Mouse (Mus musculus): ENCODE measurements around the gene Slc25a3. TPM values are rescaled to one million over a fixed set of nuclear protein-coding genes. Genes with fewer than 3 reads are reported as not detected.

Slc25a3 gene
- polyA plus RNA-seq, 1 experiment from 2014 or later, result 443 TPM

DNA sequence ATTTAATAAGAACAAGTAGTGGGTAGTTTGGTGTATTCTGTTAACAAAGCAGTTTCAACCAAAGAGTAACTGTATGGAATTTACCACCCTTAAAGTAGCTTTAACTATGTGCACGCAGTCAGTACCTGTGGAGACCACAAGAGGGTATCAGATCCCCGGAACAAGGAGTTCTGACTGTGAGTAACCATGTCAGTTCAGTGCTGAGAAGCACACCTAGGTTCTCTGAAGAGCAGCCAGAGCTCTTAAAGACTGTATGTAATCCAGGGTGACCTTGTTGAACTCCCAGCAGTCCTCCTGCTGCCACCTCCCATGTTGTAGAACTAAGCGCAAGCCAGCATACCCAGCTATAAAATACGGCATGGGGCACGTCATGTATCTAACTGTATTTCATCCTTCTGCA lies 43.0 kb upstream of the Slc25a3 start:
- peak; percentile 43 for DNase-seq (ENCODE audit: low spot score)
- peaks cover 8% of the 10 kb centered on the region; the same call in 1 of the 2 replicates for H3K4me1 ChIP-seq (ENCODE audit: control insufficient read depth, insufficient read depth, low read length)
- no peak overlapping the region for H3K4me2 ChIP-seq (ENCODE audit: low read depth)
- ATAC-seq (ENCODE audit: insufficient read depth, low FRiP score, low TSS enrichment), result no peak
- H3K27me3 ChIP-seq (ENCODE audit: control insufficient read depth, insufficient read depth, low read length), result no peaks in the 10 kb centered on the region
- no peak overlapping the region for H3K9ac ChIP-seq (ENCODE audit: low read length)
- no peak overlapping the region for H3K4me3 ChIP-seq (ENCODE audit: low read depth, low read length)
- H3K36me3 ChIP-seq (ENCODE audit: control insufficient read depth, insufficient read depth, low read length), result peaks cover 11% of the 10 kb centered on the region
- WGBS, result 64% methylated on average over 5 of the region's 5 CpGs
- H3K9me3 ChIP-seq (ENCODE audit: control insufficient read depth, low read length), result no peaks in the 10 kb centered on the region
- no peak overlapping the region for H3K27ac ChIP-seq (ENCODE audit: low read depth, low read length)

DNA sequence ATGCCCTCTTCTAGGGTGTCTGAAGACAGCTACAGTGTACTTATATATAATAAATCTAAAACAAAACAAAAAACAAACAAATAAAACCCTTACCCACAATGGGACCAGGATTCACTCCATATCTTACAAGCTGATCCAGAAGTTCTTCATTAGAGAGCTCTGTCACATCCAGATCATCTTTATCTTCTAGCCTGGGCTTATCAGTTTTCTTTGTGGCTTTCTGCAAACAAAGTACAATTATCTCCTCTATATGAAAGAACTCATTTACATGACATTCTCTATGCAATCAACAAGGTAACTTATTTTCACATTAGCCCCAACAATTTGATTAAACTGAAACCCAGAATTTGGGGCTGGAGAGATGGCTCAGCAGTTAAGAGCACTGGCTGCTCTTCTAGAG lies 42.0 kb upstream of the Slc25a3 start:
- no peak for DNase-seq (ENCODE audit: low spot score)
- no peak overlapping the region for H3K9ac ChIP-seq (ENCODE audit: low read length)
- H3K27ac ChIP-seq (ENCODE audit: low read depth, low read length), result no peak overlapping the region
- peaks cover 8% of the 10 kb centered on the region; the same call in 1 of the 2 replicates for H3K4me1 ChIP-seq (ENCODE audit: control insufficient read depth, insufficient read depth, low read length)
- ATAC-seq (ENCODE audit: insufficient read depth, low FRiP score, low TSS enrichment), result no peak
- peaks cover 12% of the 10 kb centered on the region for H3K36me3 ChIP-seq (ENCODE audit: control insufficient read depth, insufficient read depth, low read length)
- H3K9me3 ChIP-seq (ENCODE audit: control insufficient read depth, low read length), result no peaks in the 10 kb centered on the region
- H3K27me3 ChIP-seq (ENCODE audit: control insufficient read depth, insufficient read depth, low read length), result no peaks in the 10 kb centered on the region
- no peak overlapping the region for H3K4me3 ChIP-seq (ENCODE audit: low read depth, low read length)
- H3K4me2 ChIP-seq (ENCODE audit: low read depth), result no peak overlapping the region

DNA sequence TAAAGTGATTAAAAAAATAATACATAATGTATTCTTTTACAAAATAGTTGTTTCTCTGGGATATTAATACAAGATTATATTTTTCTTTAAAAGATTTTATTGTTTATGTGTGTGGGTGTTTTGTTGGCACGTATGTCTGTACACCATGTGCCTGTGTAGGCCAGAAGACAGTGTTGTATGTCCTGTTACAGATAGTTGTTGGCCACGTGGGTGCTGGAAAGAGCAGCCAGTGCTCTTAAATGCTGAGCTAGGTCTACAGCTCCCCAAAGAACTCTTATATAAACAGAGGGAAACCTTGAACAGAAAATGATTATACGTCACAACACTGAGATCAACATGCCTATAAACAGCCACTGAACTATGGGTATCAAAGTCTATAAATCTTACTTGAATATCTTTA lies 40.6 kb upstream of the Slc25a3 start:
- Histone ChIP-seq H3K4me1 (ENCODE audit: control insufficient read depth, insufficient read depth, low read length) (peaks cover 8% of the 10 kb centered on the region; the same call in 1 of the 2 replicates), H3K27me3 (ENCODE audit: control insufficient read depth, insufficient read depth, low read length) (no peaks in the 10 kb centered on the region), H3K36me3 (ENCODE audit: control insufficient read depth, insufficient read depth, low read length) (peaks cover 12% of the 10 kb centered on the region), H3K4me2 (ENCODE audit: low read depth) (no peak overlapping the region), H3K9ac (ENCODE audit: low read length) (no peak overlapping the region), H3K27ac (ENCODE audit: low read depth, low read length) (no peak overlapping the region), H3K4me3 (ENCODE audit: low read depth, low read length) (no peak overlapping the region), H3K9me3 (ENCODE audit: control insufficient read depth, low read length) (no peaks in the 10 kb centered on the region)
- DNase-seq (ENCODE audit: low spot score) (no peak), ATAC-seq (ENCODE audit: insufficient read depth, low FRiP score, low TSS enrichment) (no peak)
- WGBS, result 92% methylated on average over 3 of the region's 3 CpGs

DNA sequence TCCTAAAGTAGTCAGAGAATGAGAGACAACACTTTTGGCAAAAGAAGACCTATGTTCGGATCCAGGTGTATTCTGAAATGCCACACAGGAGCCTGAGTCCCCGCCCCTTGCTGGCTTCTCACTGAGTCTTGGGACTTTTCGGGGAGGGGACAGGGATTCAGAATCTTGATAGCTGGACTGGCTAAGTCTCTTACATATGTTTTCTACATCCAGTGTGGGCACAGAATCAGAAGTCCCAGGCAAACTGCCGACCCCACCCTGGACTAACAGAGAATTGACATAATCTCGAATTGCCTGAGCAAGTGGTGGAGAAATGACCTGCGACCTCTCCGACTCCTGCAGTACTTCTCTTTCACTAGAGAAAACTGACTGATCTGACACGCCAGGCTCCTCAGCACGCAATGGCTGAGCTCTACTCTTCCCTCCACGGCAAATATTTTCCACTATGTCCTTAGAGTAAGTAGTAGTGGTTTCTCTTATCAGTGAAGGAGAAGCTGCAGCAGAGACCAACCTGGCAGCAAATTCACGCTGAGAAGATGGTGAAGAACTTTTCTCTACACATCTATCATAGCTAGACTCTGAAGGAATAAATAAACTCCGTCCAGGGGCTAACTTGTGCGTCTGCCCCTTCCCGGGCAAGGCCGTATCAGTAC lies 38.8 kb upstream of the Slc25a3 start:
- DNase-seq (ENCODE audit: low spot score), result no peak
- Histone ChIP-seq H3K9ac (ENCODE audit: low read length) (no peak overlapping the region), H3K4me2 (ENCODE audit: low read depth) (no peak overlapping the region), H3K4me1 (ENCODE audit: control insufficient read depth, insufficient read depth, low read length) (no peaks in the 10 kb centered on the region), H3K27me3 (ENCODE audit: control insufficient read depth, insufficient read depth, low read length) (no peaks in the 10 kb centered on the region), H3K4me3 (ENCODE audit: low read depth, low read length) (no peak overlapping the region), H3K9me3 (ENCODE audit: control insufficient read depth, low read length) (no peaks in the 10 kb centered on the region), H3K27ac (ENCODE audit: low read depth, low read length) (no peak overlapping the region), H3K36me3 (ENCODE audit: control insufficient read depth, insufficient read depth, low read length) (peaks cover 12% of the 10 kb centered on the region)
- no peak for ATAC-seq (ENCODE audit: insufficient read depth, low FRiP score, low TSS enrichment)
- WGBS, result 91% methylated on average over 15 of the region's 15 CpGs

DNA sequence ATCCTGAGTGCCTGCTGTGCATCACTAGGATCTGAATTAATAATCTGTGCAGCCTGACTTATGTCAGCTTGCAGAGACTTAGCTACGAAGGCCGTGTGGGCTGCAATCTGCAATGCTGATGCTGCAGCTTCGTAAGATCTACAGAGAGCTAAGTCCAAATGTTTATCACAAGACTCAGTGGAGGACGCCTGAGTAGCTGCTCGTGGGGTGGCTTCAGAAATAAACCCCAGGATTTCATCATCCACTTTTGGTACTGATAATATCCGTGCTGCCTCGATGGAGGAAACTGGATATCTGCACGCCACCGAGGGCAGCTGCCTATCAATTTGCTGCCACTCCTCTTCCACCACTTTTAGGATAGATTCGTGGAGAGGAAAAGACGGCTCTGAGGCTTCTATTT lies 38.2 kb upstream of the Slc25a3 start:
- Histone ChIP-seq H3K4me3 (ENCODE audit: low read depth, low read length) (no peak overlapping the region), H3K9ac (ENCODE audit: low read length) (no peak overlapping the region), H3K36me3 (ENCODE audit: control insufficient read depth, insufficient read depth, low read length) (peaks cover 12% of the 10 kb centered on the region), H3K4me1 (ENCODE audit: control insufficient read depth, insufficient read depth, low read length) (no peaks in the 10 kb centered on the region), H3K9me3 (ENCODE audit: control insufficient read depth, low read length) (no peaks in the 10 kb centered on the region), H3K27me3 (ENCODE audit: control insufficient read depth, insufficient read depth, low read length) (no peaks in the 10 kb centered on the region), H3K27ac (ENCODE audit: low read depth, low read length) (no peak overlapping the region), H3K4me2 (ENCODE audit: low read depth) (no peak overlapping the region)
- no peak for DNase-seq (ENCODE audit: low spot score)
- ATAC-seq (ENCODE audit: insufficient read depth, low FRiP score, low TSS enrichment), result no peak
- WGBS, result 91% methylated on average over 11 of the region's 11 CpGs

DNA sequence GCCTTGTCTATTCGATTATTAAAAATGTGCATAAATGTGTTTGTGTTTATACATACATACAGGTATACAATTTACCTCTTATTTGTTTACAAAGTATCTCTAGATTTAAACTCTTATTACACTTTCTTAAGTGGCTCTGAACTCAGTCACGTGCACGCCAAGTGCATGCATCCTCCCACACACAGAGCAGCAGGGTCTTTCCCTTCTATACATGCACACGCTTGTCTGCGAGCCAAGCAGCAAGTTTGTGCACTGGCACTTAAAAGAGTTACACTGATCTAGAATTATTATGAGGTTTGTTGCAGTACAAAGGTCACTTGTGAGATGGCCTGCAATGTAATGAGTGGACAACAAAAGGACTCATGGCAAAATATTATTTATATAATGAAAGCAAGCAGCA lies 37.1 kb upstream of the Slc25a3 start:
- Histone ChIP-seq H3K4me1 (ENCODE audit: control insufficient read depth, insufficient read depth, low read length) (no peaks in the 10 kb centered on the region), H3K4me2 (ENCODE audit: low read depth) (no peak overlapping the region), H3K9me3 (ENCODE audit: control insufficient read depth, low read length) (no peaks in the 10 kb centered on the region), H3K36me3 (ENCODE audit: control insufficient read depth, insufficient read depth, low read length) (peaks cover 14% of the 10 kb centered on the region), H3K4me3 (ENCODE audit: low read depth, low read length) (no peak overlapping the region), H3K27me3 (ENCODE audit: control insufficient read depth, insufficient read depth, low read length) (no peaks in the 10 kb centered on the region), H3K9ac (ENCODE audit: low read length) (no peak overlapping the region), H3K27ac (ENCODE audit: low read depth, low read length) (no peak overlapping the region)
- WGBS, result 94% methylated on average over 5 of the region's 5 CpGs
- DNase-seq (ENCODE audit: low spot score) (no peak), ATAC-seq (ENCODE audit: insufficient read depth, low FRiP score, low TSS enrichment) (no peak)

DNA sequence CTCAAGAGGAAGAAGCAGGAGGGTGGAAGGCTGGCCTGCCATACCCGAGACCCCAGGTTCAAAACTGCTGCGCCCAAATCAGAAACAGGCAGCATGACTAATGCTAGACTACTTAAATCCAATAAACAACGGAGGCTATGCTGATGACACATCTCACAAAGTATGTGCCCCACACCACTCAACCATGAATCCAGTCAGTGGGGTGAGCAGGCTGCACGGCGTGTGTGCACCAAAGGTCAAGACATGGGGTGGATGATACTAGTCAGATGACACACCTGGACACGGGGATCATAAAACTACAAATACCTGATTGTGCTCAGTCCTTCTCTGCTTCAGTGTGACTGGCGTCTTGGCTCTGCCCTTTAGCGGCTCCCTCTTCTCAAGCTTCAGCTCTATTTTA lies 34.6 kb upstream of the Slc25a3 start:
- Histone ChIP-seq H3K9me3 (ENCODE audit: control insufficient read depth, low read length) (no peaks in the 10 kb centered on the region), H3K36me3 (ENCODE audit: control insufficient read depth, insufficient read depth, low read length) (peaks cover 13% of the 10 kb centered on the region), H3K4me3 (ENCODE audit: low read depth, low read length) (no peak overlapping the region), H3K27me3 (ENCODE audit: control insufficient read depth, insufficient read depth, low read length) (no peaks in the 10 kb centered on the region), H3K4me2 (ENCODE audit: low read depth) (no peak overlapping the region), H3K4me1 (ENCODE audit: control insufficient read depth, insufficient read depth, low read length) (no peaks in the 10 kb centered on the region), H3K27ac (ENCODE audit: low read depth, low read length) (no peak overlapping the region), H3K9ac (ENCODE audit: low read length) (no peak overlapping the region)
- no peak for ATAC-seq (ENCODE audit: insufficient read depth, low FRiP score, low TSS enrichment)
- WGBS, result 86% methylated on average over 8 of the region's 8 CpGs
- DNase-seq (ENCODE audit: low spot score), result no peak

DNA sequence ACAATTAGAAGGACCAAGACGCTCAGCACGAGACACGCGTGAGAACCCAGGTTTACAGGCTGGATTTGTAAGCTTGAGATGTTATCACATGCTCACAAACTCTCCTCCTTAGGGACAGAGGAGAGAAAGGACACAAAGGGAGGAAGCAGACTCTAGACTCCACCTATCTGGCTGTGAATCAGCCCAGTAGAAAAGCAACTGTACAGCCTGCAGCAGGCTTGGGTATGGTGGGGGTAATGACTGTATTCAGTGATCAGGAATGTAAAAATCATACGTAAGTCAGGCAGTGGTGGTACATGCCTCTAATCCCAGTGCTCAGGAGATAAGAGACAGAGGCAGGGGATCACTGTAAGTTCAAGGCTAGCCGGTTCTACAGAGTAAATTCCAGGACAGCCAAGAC lies 32.5 kb upstream of the Slc25a3 start:
- ATAC-seq (ENCODE audit: insufficient read depth, low FRiP score, low TSS enrichment) (no peak), DNase-seq (ENCODE audit: low spot score) (no peak)
- 91% methylated on average over 6 of the region's 6 CpGs for WGBS
- H3K9ac ChIP-seq (ENCODE audit: low read length), result no peak overlapping the region
- H3K27ac ChIP-seq (ENCODE audit: low read depth, low read length), result no peak overlapping the region
- H3K9me3 ChIP-seq (ENCODE audit: control insufficient read depth, low read length), result no peaks in the 10 kb centered on the region
- H3K4me1 ChIP-seq (ENCODE audit: control insufficient read depth, insufficient read depth, low read length), result no peaks in the 10 kb centered on the region
- H3K4me2 ChIP-seq (ENCODE audit: low read depth), result no peak overlapping the region
- H3K27me3 ChIP-seq (ENCODE audit: control insufficient read depth, insufficient read depth, low read length), result no peaks in the 10 kb centered on the region
- peaks cover 14% of the 10 kb centered on the region for H3K36me3 ChIP-seq (ENCODE audit: control insufficient read depth, insufficient read depth, low read length)
- no peak overlapping the region for H3K4me3 ChIP-seq (ENCODE audit: low read depth, low read length)

DNA sequence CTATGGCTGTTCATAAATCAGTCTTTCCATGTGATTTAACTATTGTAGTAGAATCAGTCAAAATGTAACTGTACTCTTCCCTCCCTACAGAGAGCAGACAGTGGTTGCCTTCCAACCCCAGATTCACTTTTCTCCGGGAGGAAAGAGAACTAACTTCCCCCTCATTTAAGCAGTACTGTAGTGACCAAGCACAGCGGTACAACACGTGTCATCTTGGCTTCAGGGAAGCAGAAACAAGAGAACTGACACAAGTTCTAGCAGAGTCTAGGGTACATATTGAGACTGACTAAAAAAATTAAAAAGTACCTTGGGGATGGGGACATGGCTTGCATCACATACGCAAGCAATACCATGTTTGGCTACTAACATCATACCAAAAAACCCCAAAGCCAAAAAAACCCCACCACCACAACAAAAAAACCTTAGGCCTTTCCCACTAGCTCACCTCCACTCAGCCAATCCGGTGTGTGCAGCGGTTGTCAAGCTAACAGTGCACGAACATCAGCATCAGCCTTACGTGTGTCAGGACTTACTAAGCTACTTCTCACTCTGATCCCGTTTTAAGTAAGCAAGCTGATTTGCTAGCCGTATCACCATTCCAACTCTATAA lies 30.1 kb upstream of the Slc25a3 start:
- H3K4me3 ChIP-seq (ENCODE audit: low read depth, low read length), result no peak overlapping the region
- no peak overlapping the region for H3K9ac ChIP-seq (ENCODE audit: low read length)
- ATAC-seq (ENCODE audit: insufficient read depth, low FRiP score, low TSS enrichment) (no peak), DNase-seq (ENCODE audit: low spot score) (no peak)
- no peaks in the 10 kb centered on the region for H3K4me1 ChIP-seq (ENCODE audit: control insufficient read depth, insufficient read depth, low read length)
- peaks cover 25% of the 10 kb centered on the region for H3K36me3 ChIP-seq (ENCODE audit: control insufficient read depth, insufficient read depth, low read length)
- no peaks in the 10 kb centered on the region for H3K27me3 ChIP-seq (ENCODE audit: control insufficient read depth, insufficient read depth, low read length)
- H3K27ac ChIP-seq (ENCODE audit: low read depth, low read length), result no peak overlapping the region
- H3K9me3 ChIP-seq (ENCODE audit: control insufficient read depth, low read length), result no peaks in the 10 kb centered on the region
- no peak overlapping the region for H3K4me2 ChIP-seq (ENCODE audit: low read depth)
- WGBS, result 92% methylated on average over 10 of the region's 10 CpGs

Measured in neural tube, embryonic 11.5 days (tissue).